Mouse (Mus musculus) embryo, embryonic 10 days (tissue): ENCODE results near the gene Tceal9.
"Not testable (repeated sequence)": the region's sequence is repeated elsewhere in the genome, so short reads cannot be mapped to it uniquely, and the experiment has no call there.

Experiments
- DNase-seq: peaks from one replicate; pipeline ENCODE4 v3.0.0-alpha.2; 2015; ENCODE audit warnings: low spot score

Gene Tceal9

GRCm38 (mm10) chrX:136270393-136271111 lies 25.7 kb downstream of the Tceal9 start:
- DNase-seq: not testable (repeated sequence)

- peak; percentile 56 for DNase-seq
These were observed 29.7 kb downstream of the Tceal9 start for GRCm38 (mm10) chrX:136274542-136274941.

- peak; percentile 36 for DNase-seq
These were observed 30.5 kb downstream of the Tceal9 start for GRCm38 (mm10) chrX:136275386-136275785.

GRCm38 (mm10) chrX:136277577-136277976 lies 32.7 kb downstream of the Tceal9 start:
- DNase-seq: no peak

GRCm38 (mm10) chrX:136278401-136278800 lies 33.5 kb downstream of the Tceal9 start:
- DNase-seq: no peak

- DNase-seq: no peak
These were observed 34.5 kb downstream of the Tceal9 start for GRCm38 (mm10) chrX:136279410-136279809.

- DNase-seq: peak; percentile 78
These were observed 46.0 kb downstream of the Tceal9 start for GRCm38 (mm10) chrX:136290817-136291281.
